Mouse (Mus musculus) embryonic stem cell, embryonic (primary cell): Measurements from ENCODE around the gene Nr0b2.

ENCODE experiments used
- CTCF ChIA-PET, 4 experiments: fragments of 300-600 bp in 2 of 4; fragments of 350-600 bp in 2 of 4; sonication (Branson Sonifier 250); formaldehyde crosslinking; loops; one replicate each; lab custom pipeline; 2022; ENCODE audit warnings: inconsistent platforms in 2 of 4; lab: Charles Lee
- POLR2A ChIA-PET, 4 experiments: fragments of 300-600 bp in 2 of 4; fragments of 350-600 bp in 2 of 4; sonication (Branson Sonifier 250); formaldehyde crosslinking; loops; one replicate each; lab custom pipeline; 2022; ENCODE audit warnings: antibody characterized with exemption in 4 of 4, inconsistent platforms in 1 of 4; lab: Charles Lee

Nr0b2 gene

DNA sequence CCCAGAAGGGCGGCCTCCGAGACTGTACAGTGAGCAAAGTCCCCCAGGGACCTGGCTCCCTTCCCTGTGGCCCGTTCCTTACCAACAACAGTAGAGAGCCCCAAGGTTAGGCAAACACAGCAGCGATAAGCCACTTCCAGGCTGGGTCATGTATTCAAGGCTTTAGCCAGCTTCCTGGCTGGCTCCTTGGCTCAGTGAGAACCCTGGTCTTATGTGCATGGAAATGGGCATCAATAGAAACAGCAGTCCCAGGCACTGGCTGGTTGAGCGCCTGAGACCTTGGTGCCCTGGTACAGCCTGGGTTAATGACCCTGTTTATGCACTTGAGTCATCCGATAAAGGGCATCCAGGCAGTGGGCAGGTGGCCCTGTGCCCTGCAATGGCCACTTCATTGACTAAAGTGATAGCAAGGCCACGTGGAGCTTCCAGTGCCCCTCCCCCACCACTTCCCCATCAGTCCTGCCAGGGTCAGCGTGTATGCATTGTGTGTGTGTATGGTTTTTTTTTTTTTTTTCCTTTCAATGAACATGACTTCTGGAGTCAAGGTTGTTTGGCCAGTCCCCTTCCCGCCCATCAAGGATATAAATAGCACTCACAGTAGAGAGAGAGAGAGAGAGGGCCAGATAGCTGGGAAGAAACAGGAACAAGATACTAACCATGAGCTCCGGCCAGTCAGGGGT, at the start of gene Nr0b2:
Gene Nr0b2 (plus strand): TSS at position 609 of the 680 bp plus-strand sequence.
- POLR2A ChIA-PET: interaction anchor here in 3 of 4 experiments (0.6 to 1.2 kb wide), 12 partner anchors 16 to 406 kb away, joined by 3 to 9 read pairs (median 4); partner anchors contain the start of genes Gpn2 (in 1 of the 3) and Tent5b (in 1 of the 3)
- CTCF ChIA-PET: no interaction called here

DNA sequence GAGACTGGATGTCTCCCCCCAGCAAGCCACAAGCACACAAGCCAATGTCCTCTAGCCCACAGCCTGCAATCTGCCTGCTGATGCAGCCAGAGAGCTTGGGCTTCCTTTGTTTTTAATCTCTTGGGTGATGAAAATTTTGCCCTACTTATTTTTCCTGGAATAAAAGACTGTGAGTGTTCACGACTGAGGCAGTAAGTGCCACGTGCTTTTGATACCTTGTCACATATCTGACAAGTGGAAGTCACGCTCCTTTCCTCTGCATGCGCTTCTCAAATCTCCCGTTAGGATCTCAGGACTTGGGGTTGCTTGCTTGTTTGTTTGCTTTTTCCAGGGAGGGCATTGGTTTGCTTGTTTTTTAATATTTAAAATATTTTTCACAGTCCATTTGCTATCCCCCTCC, 48.9 kb upstream of the Nr0b2 start:
- ChIA-PET POLR2A (no interaction called here), CTCF (no interaction called here)

DNA sequence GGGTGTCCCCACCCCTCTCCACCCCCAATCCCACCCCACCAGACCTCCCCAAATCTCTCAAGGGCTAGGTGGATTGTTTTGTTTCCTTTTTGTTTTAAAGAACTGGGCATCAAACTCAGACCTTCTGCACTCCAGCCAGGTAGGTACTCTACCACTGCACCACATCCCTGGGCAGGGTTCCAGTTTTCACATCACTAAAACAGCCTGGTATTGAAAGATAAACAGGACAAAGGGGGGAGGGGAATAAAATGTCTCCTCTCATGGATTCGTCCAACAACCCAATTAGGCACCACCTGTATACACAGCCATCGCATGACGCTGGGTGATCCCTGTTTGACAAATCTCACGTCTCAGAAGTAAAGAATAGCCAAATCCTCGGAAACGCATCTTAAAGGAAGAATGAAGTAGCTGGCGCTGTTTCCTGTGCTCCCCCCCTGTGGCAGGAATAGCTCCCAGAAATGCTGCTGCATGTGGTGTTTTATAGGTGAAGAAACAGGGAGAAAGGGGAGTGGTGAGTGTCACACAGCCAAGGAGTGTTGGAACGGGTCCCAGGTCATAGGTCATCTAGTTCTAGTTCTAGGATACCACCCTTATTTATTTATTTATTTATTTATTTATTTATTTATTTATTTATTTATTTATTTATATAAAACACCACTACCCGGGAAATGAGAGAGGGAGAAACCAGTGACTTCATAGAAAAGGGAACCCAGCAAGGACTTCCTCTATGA, 48.3 kb upstream of the Nr0b2 start:
- CTCF ChIA-PET: interaction anchor here in 1 of 4 experiments (2.1 kb wide), 1 partner anchor 25 kb away, joined by 7 read pairs; the partner anchor contains the start of gene Tent5b
- POLR2A ChIA-PET: interaction anchor here in 1 of 4 experiments (1.8 kb wide), 1 partner anchor 41 kb away, joined by 5 read pairs; the partner anchor contains the start of gene Nudc

DNA sequence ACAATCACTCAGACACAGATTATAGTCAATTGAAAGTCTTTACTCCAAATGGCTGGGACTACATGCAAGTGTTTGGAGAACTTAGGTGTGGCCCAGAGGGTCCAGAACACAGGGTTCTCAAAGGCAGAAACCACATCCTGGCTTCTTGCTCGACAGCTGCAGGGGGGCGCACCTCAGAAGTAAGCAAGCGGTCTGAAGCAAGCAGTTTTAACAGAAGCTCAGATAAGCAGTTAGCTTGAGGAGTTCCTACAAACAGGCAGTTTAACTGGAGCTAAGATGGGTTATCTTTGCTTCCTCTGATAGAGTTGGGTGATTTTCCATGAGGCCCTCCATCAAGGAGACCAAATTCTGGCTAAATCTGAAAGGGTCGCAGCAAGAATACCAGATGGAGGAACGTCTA, 46.6 kb upstream of the Nr0b2 start:
- ChIA-PET POLR2A (interaction anchor here in 3 of 4 experiments (0.6 to 1.8 kb wide), 7 partner anchors 10 to 494 kb away, joined by 3 to 5 read pairs (median 3); partner anchors contain the start of genes Nudc (in 1 of the 3) and Wdtc1 (in 1 of the 3)), CTCF (interaction anchor here in 2 of 4 experiments (0.6 to 2.1 kb wide), 4 partner anchors 12 to 57 kb away, joined by 3 to 7 read pairs (median 4); partner anchors contain the start of genes Kdf1 (in 1 of the 2) and Tent5b (in 1 of the 2))

DNA sequence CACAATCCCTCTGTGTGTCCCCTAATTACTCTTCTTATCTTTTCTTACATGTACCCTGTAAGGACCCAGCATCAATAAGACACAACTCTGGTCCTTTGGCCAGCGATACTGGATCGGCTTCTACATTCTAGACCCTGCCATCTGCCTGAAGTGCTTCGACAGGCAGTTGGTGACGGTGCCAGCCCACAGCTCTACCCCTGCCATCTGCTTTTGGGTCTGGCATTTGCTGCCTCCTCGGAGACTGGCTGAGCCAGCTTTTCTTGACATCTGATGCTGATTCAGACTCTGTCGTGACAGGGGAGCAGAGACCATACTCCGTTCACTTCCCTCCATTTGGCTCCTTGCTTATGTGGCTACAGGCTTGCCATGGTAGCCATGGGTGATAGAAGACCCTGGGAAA, 44.2 kb upstream of the Nr0b2 start:
- POLR2A ChIA-PET: interaction anchor here (0.6 to 1.8 kb wide), 14 partner anchors 10 to 525 kb away, joined by 3 to 10 read pairs (median 4); partner anchors contain the start of genes Tent5b (in 2 of the 4), Trnp1 (in 1 of the 4) and Wdtc1 (in 1 of the 4)
- CTCF ChIA-PET: interaction anchor here in 3 of 4 experiments (0.6 to 2.1 kb wide), 8 partner anchors 12 to 529 kb away, joined by 3 to 10 read pairs (median 4); partner anchors contain the start of gene Tent5b (in 1 of the 3)

DNA sequence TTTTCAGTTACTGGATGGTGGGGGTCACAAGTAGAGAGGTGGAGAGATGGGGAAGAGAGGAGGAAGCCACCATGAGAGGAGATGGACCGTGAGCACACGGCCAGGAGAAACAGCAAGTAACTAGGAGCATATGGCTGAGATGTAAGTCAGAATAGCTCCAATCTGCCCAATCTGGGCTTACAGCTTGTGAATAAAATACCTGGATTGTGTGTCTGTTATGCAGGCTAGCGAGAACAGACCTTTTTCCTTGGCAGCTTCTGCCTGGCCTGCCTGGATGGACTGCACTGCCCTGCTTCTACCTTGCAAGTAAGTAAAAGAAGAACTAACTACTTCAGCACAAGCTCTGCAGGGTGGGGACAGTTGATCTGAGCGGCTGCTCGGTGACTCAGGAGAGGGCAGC, 42.1 kb upstream of the Nr0b2 start:
- ChIA-PET POLR2A (interaction anchor here in 3 of 4 experiments (0.6 to 2.4 kb wide), 9 partner anchors 9 to 524 kb away, joined by 3 to 15 read pairs (median 3); partner anchors contain the start of genes Tent5b (in 2 of the 3) and Wdtc1 (in 1 of the 3)), CTCF (interaction anchor here in 3 of 4 experiments (0.9 to 2.5 kb wide), 10 partner anchors 9 to 59 kb away, joined by 3 to 14 read pairs (median 4); partner anchors contain the start of genes Nudc (in 1 of the 3) and Tent5b (in 1 of the 3))

DNA sequence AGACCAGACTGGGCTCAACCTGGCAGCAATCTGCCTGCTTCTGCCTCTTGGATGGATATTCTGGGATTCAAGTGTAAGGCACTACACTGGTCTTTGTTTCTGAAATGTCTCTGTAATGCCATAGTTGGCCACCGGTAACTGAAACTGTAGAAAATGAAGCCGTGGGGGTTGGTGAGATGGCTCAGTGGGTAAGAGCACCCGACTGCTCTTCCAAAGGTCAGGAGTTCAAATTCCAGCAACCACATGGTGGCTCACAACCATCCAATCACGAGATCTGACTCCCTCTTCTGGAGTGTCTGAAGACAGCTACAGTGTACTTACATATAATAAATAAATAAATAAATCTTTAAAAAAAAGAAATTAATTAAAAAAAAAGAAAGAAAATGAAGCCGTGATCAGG, 40.7 kb upstream of the Nr0b2 start:
- POLR2A ChIA-PET: interaction anchor here in 1 of 4 experiments (1.6 kb wide), 1 partner anchor 35 kb away, joined by 4 read pairs; no protein-coding TSS in a partner anchor
- CTCF ChIA-PET: interaction anchor here in 3 of 4 experiments (0.6 to 2.1 kb wide), 7 partner anchors 16 to 108 kb away, joined by 3 to 6 read pairs (median 3); partner anchors contain the start of gene Tent5b (in 1 of the 3)

DNA sequence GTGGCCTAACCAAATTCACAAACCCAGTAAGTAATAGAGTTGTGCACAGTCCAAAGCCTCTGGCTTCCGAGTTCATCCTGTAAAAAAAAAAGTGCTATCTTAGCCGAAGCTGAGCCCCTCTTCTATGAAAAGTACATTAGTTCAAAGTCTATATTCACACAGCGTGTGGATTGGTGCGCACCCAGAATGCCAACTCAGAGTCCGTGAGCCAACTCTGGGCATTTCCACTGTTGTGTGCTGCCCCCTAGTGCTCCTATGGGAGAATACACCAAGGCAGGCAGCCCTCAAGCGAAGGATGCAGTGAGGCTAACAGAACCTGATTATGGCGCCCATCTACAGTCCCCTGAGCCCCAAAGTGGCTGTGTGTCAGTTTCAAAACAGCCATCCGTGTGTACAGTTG, 40.2 kb upstream of the Nr0b2 start:
- ChIA-PET CTCF (interaction anchor here in 3 of 4 experiments (0.6 to 2.1 kb wide), 7 partner anchors 16 to 447 kb away, joined by 3 to 6 read pairs (median 3); partner anchors contain the start of gene Tent5b (in 1 of the 3)), POLR2A (interaction anchor here in 2 of 4 experiments (1.4 to 1.6 kb wide), 2 partner anchors 15 to 36 kb away, joined by 4 read pairs; no protein-coding TSS in a partner anchor)

DNA sequence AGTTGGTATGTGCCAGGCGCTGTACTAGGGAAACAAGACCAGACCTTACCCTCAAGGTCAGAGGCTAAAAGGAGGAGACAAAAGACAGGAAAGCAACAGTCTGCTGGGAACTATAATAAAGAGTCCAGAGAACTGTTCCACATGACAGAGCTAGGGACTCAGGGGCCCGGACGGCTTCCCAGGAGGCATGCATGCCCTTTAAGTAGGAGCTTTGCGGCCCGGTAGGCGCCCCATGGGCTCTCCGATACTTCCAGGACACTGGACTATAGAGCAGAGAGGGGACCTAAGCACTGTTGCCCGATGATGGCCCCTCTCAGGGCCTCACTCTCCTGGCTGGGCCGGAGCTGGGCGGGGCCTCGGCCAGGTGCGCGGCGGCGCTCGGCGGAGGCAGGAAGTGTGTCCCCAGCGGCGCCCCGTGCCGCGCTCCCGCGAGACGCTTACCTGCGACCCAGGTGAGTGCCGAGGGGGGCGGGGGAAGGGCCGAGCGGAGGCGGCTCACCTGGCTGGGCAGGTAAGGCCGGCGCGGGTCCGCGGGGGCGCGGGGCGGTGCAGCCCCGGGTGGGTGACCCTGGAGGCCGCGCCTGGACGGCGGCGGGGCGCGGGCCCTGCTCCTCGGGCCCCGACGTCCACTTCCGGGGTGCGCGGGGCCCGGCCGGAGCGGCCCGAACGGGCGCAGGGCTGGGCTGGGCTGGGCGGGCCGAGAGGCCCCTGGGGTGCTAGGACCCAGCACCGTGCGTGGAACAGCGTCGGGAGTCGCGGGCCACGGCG, 34.4 kb upstream of the Nr0b2 start, which contains the start of gene Kdf1:
Gene Kdf1 (plus strand): TSS at position 363 of the 768 bp plus-strand sequence.
- CTCF ChIA-PET: interaction anchor here in 3 of 4 experiments (0.6 to 1.9 kb wide), 10 partner anchors 12 to 96 kb away, joined by 3 to 7 read pairs (median 3); partner anchors contain the start of genes Gpatch3 (in 1 of the 3) and Tent5b (in 1 of the 3)
- POLR2A ChIA-PET: interaction anchor here (0.6 to 2.2 kb wide), 25 partner anchors 11 to 786 kb away, joined by 3 to 12 read pairs (median 4); partner anchors contain the start of genes Nudc (in 2 of the 4), Wdtc1 (in 2 of the 4) and Tent5b (in 1 of the 4)

DNA sequence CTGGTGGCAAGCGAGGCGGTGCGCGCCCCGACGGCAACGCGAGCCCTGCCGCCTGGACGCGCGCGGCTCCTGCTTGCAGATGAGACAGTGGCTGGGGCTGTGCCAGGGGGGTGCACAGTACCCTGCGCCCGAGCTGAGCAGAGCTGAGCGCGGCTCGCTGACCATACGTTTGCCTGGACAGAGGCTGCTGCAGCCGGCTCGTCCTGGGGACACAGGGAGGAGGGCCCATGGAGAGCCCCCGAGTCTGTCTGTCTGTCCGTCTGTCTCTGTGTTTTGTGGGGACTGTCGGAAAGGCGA, 33.9 kb upstream of the Nr0b2 start:
- CTCF ChIA-PET: interaction anchor here in 1 of 4 experiments (0.8 to 1.9 kb wide), 2 partner anchors 39 to 67 kb away, joined by 3 to 7 read pairs; partner anchors contain the start of gene Tent5b
- POLR2A ChIA-PET: interaction anchor here in 3 of 4 experiments (0.7 to 2.2 kb wide), 15 partner anchors 11 to 415 kb away, joined by 3 to 12 read pairs (median 4); partner anchors contain the start of genes Nudc (in 2 of the 3), Tent5b (in 1 of the 3) and Wdtc1 (in 1 of the 3)

DNA sequence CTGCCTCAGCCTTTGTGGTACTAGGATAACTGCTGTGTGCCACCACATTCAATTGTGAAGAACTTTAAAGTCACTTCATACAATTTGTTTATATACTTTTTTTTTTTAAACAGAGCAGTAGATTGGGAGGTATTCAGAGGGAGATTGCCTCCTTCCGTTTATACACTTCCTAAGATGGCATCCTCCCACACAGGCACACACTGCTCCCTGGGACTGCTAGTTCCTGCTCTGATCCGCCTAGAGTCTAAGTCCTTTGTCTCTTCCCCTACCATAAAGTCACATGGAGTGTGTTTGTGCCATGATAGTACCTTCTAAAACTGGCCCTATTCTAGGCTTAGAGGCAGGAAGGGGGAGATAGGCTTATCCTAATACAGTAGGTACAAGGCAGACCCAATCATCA, 31.7 kb upstream of the Nr0b2 start:
- POLR2A ChIA-PET: interaction anchor here in 1 of 4 experiments (0.6 to 2.1 kb wide), 4 partner anchors 15 to 239 kb away, joined by 3 to 4 read pairs (median 4); no protein-coding TSS in a partner anchor
- CTCF ChIA-PET: no interaction called here

DNA sequence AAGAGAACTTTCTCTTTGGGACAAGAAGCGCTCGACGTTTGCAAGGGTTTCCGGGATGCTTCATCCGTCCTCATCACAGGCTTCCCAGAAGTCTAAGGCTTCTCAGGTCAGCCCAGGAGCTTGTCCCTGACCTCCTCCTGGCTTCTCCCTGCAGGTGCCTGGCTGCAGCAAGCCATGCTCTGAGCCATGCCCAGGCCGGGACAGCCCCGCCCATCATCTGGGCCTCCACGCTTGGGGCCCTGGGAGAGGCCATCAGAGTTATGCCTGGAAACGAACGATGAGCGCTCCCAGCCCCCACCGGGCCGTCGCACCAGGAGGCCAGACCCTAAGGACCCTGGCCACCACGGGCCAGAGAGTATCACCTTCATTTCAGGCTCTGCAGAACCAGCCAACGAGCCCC, 25.4 kb upstream of the Nr0b2 start:
- CTCF ChIA-PET: interaction anchor here in 1 of 4 experiments (0.6 kb wide), 1 partner anchor 235 kb away, joined by 6 read pairs; no protein-coding TSS in a partner anchor

DNA sequence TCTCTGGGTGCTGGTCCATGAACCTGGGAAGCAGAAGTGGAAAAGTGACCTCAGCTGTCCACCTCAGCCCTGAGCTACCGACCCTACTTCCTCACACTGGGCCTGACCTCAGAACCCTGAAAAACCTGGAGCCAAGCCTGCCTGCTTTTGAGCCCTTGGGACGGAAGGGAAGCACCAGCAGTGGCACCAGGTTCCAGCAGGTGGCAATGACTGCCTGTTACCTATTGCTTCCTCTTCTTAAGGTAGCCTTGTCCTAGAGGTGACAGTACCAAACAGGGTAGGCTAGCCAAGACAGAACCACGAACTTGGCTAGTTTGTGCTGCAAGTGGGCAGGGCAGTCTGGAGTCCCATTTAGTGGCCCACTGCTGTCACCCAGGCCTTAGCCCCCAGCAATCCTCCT, 20.4 kb upstream of the Nr0b2 start:
- POLR2A ChIA-PET: interaction anchor here (0.5 to 5.6 kb wide), 5 partner anchors 12 to 932 kb away, joined by 3 to 35 read pairs (median 7); partner anchors contain the start of genes Nudc (in 2 of the 4) and Wdtc1 (in 1 of the 4)
- CTCF ChIA-PET: interaction anchor here in 2 of 4 experiments (0.6 to 1.6 kb wide), 2 partner anchors 13 to 19 kb away, joined by 3 read pairs; partner anchors contain the start of gene Nudc (in 1 of the 2)

More for the DNA sequence above, 25.4 kb upstream of the Nr0b2 start:
- POLR2A ChIA-PET: interaction anchor here in 2 of 4 experiments (0.6 to 1.6 kb wide), 4 partner anchors 9 to 49 kb away, joined by 3 to 10 read pairs (median 5); partner anchors contain the start of gene Nudc (in 1 of the 2)

DNA sequence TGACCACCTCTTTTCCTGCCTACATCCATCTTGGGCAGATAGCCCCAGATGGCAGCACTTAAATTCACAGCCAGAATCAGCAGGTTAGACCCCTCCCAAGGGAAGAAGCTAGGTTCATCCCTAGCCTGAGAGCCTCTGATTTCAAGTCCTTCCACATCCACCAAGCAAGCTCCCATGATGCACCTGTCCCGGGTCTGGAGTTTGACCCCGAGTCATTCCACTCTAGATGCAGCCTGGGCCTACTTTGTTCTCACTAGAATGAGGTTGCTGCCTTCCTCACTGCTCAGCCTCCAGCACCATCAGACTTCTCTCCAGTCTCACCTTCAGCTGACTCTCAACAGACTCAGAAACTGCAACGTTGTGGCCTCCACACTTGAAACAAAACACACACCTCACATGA, 17.1 kb upstream of the Nr0b2 start:
- CTCF ChIA-PET: interaction anchor here in 1 of 4 experiments (1.2 to 2.0 kb wide), 6 partner anchors 10 to 297 kb away, joined by 3 to 7 read pairs (median 4); partner anchors contain the start of genes Gpatch3, Nudc, Tent5b and Trnp1
- POLR2A ChIA-PET: interaction anchor here (0.5 to 5.6 kb wide), 25 partner anchors 8 to 373 kb away, joined by 3 to 35 read pairs (median 4); partner anchors contain the start of genes Nudc (in 4 of the 4), Kdf1 (in 1 of the 4) and Tent5b (in 1 of the 4)

DNA sequence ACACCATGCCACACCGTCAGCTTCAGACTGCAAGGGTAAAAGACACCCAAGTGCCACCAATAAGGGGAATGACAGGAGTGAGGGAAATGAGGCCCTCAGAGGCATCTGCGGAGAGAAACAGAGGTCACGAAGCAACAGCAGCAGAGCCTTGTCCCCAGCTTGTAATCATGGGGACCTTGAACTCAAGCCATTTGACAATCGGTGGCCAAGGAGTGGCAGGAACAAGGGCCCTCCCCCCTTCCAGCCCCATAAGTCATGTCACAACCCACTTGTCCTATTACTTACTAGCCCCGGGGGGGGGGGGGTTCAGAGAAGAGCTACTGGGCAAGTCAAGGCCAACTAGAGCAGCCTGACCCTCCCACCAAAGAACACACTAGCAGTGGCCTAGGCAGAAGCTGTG, 16.5 kb upstream of the Nr0b2 start:
- ChIA-PET POLR2A (interaction anchor here (0.5 to 5.6 kb wide), 30 partner anchors 8 to 373 kb away, joined by 3 to 35 read pairs (median 4); partner anchors contain the start of genes Nudc (in 4 of the 4), Kdf1 (in 1 of the 4) and Tent5b (in 1 of the 4)), CTCF (interaction anchor here in 3 of 4 experiments (0.6 to 2.0 kb wide), 9 partner anchors 9 to 593 kb away, joined by 3 to 7 read pairs (median 4); partner anchors contain the start of genes Gpatch3 (in 1 of the 3), Nudc (in 1 of the 3), Tent5b (in 1 of the 3) and Trnp1 (in 1 of the 3))
